Mouse (Mus musculus) embryonic facial prominence, embryonic 15.5 days (tissue): ENCODE data around the gene Bpifb6. TPM values are rescaled to one million over a fixed set of nuclear protein-coding genes. Genes with fewer than 3 reads are reported as not detected.

Source experiments
- ATAC-seq: fragments of 200-750 bp; cut with Nextera tagmentation; 2 replicates; pipeline ENCODE4 v1.8.0; 2017; ENCODE audit warnings: low read depth, moderate TSS enrichment; ENCODE audit not compliant: insufficient number of reproducible peaks, low FRiP score, low TSS enrichment
- H3K27ac ChIP-seq: fragments of 300-500 bp; sonication (generic); replicated peaks from 2 replicates; pipeline ENCODE4 v1.5.1; 2015; ENCODE audit warnings: mild to moderate bottlenecking, inconsistent platforms
- H3K27me3 ChIP-seq: fragments of 300-500 bp; sonication (generic); 2 replicates; pipeline ENCODE4 v1.6.1; 2015; ENCODE audit warnings: inconsistent platforms
- H3K36me3 ChIP-seq: fragments of 300-500 bp; sonication (generic); 2 replicates; pipeline ENCODE4 v1.6.1; 2015; ENCODE audit warnings: mild to moderate bottlenecking, inconsistent platforms
- H3K4me1 ChIP-seq: fragments of 300-500 bp; sonication (generic); 2 replicates; pipeline ENCODE4 v1.6.1; 2015; ENCODE audit warnings: inconsistent platforms
- H3K4me2 ChIP-seq: fragments of 300-500 bp; sonication (generic); replicated peaks from 2 replicates; pipeline ENCODE4 v1.6.1; 2015; ENCODE audit warnings: mild to moderate bottlenecking, inconsistent platforms
- H3K4me3 ChIP-seq: fragments of 300-500 bp; sonication (generic); replicated peaks from 2 replicates; pipeline ENCODE4 v1.5.1; 2015; ENCODE audit warnings: mild to moderate bottlenecking, inconsistent platforms
- H3K9ac ChIP-seq: fragments of 300-500 bp; sonication (generic); 2 replicates; pipeline ENCODE4 v1.6.1; 2015; ENCODE audit warnings: inconsistent platforms
- H3K9me3 ChIP-seq: fragments of 300-500 bp; sonication (generic); replicated peaks from 2 replicates; pipeline ENCODE4 v1.6.1; 2016; ENCODE audit warnings: inconsistent platforms
- WGBS: fragments of 180-500 bp; shearing (Covaris S2); methylation state at CpG from one replicate; pipeline ENCODE4 v1.1.7; 2015; 5-methylcytosine and 5-hydroxymethylcytosine counted together
- polyA plus RNA-seq: library from polyadenylated mRNA; unstranded; fragments of >200 nt; fragmentation: Nextera tagmentation; extraction: Ambion mirVana; gene quantifications from 2 replicates; pipeline ENCODE4 v1.2.1, GENCODE M21; 2015

Gene Bpifb6
- polyA plus RNA-seq, 1 experiment from 2014 or later: not detected

DNA sequence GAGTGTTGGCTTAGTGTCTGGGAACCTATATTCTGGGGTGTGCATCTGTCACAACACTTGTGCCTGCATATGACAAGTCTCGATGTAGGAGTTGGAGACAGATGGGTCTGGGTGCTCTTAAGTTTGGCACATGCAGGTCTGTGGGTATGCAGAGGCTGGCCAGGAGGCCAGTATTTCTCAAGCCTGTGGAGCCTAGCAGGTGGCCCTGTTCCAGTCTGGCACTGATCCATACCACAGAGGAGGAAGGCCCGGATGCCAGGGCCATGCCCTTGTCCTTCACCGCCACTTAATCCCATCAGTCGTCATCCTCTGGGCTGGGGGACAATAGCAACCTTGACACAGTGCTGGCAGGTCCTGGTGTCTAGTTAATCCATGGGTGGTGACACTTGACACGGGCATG, 14.0 kb downstream of the Bpifb6 start:
- H3K27me3 ChIP-seq: no peaks in the 10 kb centered on the region
- H3K4me3 ChIP-seq: no peak overlapping the region
- H3K9me3 ChIP-seq: no peaks in the 10 kb centered on the region
- no peak overlapping the region for H3K27ac ChIP-seq
- no peak for ATAC-seq
- no peak overlapping the region for H3K9ac ChIP-seq
- H3K4me2 ChIP-seq: no peak overlapping the region
- 62% methylated on average over 5 of the region's 5 CpGs for WGBS
- peaks cover 3% of the 10 kb centered on the region; the same call in 1 of the 2 replicates for H3K4me1 ChIP-seq
- no peaks in the 10 kb centered on the region for H3K36me3 ChIP-seq

DNA sequence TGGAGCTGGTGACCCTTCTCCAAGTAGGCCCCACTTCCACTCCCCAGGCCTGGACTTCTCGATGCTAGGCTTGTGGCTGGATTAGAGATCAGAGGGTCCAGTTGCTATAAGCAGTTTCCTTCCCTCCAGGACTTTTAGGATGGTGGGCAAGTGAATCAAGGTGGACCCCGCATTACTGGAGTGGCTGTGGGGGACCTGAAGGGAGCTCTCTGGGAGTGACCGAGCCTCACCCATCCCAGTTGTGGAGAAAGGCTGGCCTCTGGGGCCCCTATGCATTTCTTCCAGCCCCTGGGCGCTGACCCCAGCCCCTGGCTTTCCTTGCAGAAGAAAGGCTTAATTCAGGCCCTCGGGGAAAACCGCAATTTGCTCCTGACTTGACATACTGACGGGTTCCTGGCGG, 17.7 kb downstream of the Bpifb6 start, which contains the start of gene Bpifb3:
Bpifb3 (plus strand) TSS at position 301 of the 400 bp plus-strand sequence.
- H3K36me3 ChIP-seq: no peaks in the 10 kb centered on the region
- H3K27me3 ChIP-seq: no peaks in the 10 kb centered on the region
- 59% methylated on average over 8 of the region's 8 CpGs for WGBS
- no peak within 1 kb of the TSS for H3K9ac ChIP-seq
- peaks cover 3% of the 10 kb centered on the region; the same call in 1 of the 2 replicates for H3K4me1 ChIP-seq
- ATAC-seq: no peak
- H3K4me2 ChIP-seq: no peak within 1 kb of the TSS
- H3K27ac ChIP-seq: no peak within 1 kb of the TSS
- no peaks in the 10 kb centered on the region for H3K9me3 ChIP-seq
- no peak within 1 kb of the TSS for H3K4me3 ChIP-seq

DNA sequence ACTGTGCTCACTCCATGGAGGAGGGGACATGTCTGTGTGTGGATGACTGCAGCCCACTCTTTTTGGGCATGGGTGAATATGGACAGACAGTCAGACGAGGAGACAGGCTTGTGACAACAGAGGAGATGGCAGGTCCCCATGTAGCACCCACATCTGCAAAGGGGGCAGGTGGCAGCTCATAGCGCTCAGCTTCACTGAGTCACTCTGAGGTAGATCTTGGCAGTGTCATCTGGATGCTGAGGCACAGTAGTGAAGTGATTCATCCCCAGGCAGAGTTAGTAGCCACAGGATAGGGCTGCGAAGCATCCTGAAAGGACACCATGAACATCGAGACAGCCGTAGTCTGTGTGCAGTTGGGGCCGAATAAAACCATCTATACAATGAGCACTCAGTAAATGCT, 21.1 kb downstream of the Bpifb6 start:
- Histone ChIP-seq H3K4me1 (no peaks in the 10 kb centered on the region), H3K27ac (no peak overlapping the region), H3K27me3 (no peaks in the 10 kb centered on the region), H3K9ac (no peak overlapping the region), H3K4me3 (no peak overlapping the region), H3K9me3 (no peaks in the 10 kb centered on the region), H3K4me2 (no peak overlapping the region), H3K36me3 (no peaks in the 10 kb centered on the region)
- 83% methylated on average over 6 of the region's 6 CpGs for WGBS
- no peak for ATAC-seq

DNA sequence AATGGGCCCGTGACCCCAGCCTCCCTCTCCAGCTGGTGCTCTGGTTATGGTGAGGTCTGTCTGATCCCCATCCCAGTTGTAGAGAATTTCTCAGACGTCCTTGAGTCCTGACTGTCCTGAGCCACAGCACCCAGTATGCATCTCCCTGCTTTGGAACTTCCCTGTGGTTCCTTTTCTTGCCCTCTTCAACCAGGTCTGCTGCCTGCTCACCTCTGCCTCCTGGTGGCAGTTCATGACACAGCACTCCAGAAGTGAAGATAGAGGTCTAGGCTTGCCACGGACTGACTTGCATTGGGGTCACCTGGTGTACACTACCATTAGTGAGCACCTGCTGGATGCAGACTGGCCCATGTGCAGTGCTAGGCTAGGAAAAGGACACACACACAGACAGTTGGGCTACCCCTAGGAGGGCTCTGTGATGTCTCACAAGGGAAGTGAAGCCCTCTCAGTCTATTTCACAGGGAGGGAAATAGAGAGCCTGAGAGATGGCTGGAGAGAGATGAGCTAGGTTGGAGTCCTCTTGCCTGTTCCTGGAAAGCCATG, 29.8 kb downstream of the Bpifb6 start:
- no peak for ATAC-seq
- H3K9ac ChIP-seq: no peak overlapping the region
- no peak overlapping the region for H3K4me2 ChIP-seq
- H3K27ac ChIP-seq: no peak overlapping the region
- no peak overlapping the region for H3K4me3 ChIP-seq
- WGBS: 53% methylated on average over 3 of the region's 3 CpGs
- no peaks in the 10 kb centered on the region for H3K27me3 ChIP-seq
- no peaks in the 10 kb centered on the region for H3K36me3 ChIP-seq
- H3K4me1 ChIP-seq: no peaks in the 10 kb centered on the region
- H3K9me3 ChIP-seq: no peaks in the 10 kb centered on the region

DNA sequence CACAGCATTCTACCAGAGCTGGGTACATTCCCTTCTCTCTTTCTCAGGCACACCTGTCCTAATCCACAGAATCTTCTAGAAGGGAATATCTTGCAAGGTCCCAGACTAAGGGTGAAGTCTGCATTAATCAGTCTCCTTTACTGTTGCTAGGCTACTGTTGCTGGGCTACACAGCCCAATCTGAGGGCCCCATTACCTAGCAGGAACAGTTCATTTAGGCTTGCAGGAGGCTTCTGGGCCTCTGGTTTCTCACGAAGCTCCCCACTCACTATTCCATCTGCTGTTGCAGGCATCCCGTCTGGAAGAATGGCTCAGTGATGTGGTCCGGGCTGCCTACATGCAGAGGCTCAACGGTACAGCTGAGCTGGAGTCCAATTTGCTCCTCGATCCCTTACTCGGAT, 30.9 kb downstream of the Bpifb6 start:
- no peak for ATAC-seq
- Histone ChIP-seq H3K4me3 (no peak overlapping the region), H3K9ac (no peak overlapping the region)

GRCm38 (mm10) chr2:153933311-153933710, 33.1 kb downstream of the Bpifb6 start:
- H3K27ac ChIP-seq: no peak overlapping the region
- no peak overlapping the region for H3K4me2 ChIP-seq
- H3K9ac ChIP-seq: no peak overlapping the region
- H3K4me1 ChIP-seq: no peaks in the 10 kb centered on the region
- H3K4me3 ChIP-seq: no peak overlapping the region
- 71% methylated on average over 6 of the region's 6 CpGs for WGBS
- no peaks in the 10 kb centered on the region for H3K9me3 ChIP-seq
- H3K27me3 ChIP-seq: no peaks in the 10 kb centered on the region
- no peaks in the 10 kb centered on the region for H3K36me3 ChIP-seq
- no peak for ATAC-seq

More for the DNA sequence above, 30.9 kb downstream of the Bpifb6 start:
- Histone ChIP-seq H3K27ac (no peak overlapping the region), H3K9me3 (no peaks in the 10 kb centered on the region), H3K27me3 (no peaks in the 10 kb centered on the region), H3K36me3 (no peaks in the 10 kb centered on the region), H3K4me1 (no peaks in the 10 kb centered on the region), H3K4me2 (no peak overlapping the region)
- WGBS: 77% methylated on average over 6 of the region's 6 CpGs

- ATAC-seq: no peak
- no peak overlapping the region for H3K4me3 ChIP-seq
- no peak overlapping the region for H3K27ac ChIP-seq
- H3K4me2 ChIP-seq: no peak overlapping the region
- H3K9me3 ChIP-seq: no peaks in the 10 kb centered on the region
- H3K4me1 ChIP-seq: no peaks in the 10 kb centered on the region
- H3K27me3 ChIP-seq: no peaks in the 10 kb centered on the region
- no peaks in the 10 kb centered on the region for H3K36me3 ChIP-seq
- 85% methylated on average over 6 of the region's 6 CpGs for WGBS
- H3K9ac ChIP-seq: no peak overlapping the region
Measured at GRCm38 (mm10) chr2:153935348-153935747, 35.2 kb downstream of the Bpifb6 start.

GRCm38 (mm10) chr2:153937843-153938242, 37.7 kb downstream of the Bpifb6 start, which contains the start of gene Bpifb4:
Gene Bpifb4 (plus strand): TSS chr2:153938212.
- WGBS: 68% methylated on average over 5 of the region's 5 CpGs
- H3K27me3 ChIP-seq: no peaks in the 10 kb centered on the region
- no peaks in the 10 kb centered on the region for H3K36me3 ChIP-seq
- no peaks in the 10 kb centered on the region for H3K9me3 ChIP-seq
- no peak within 1 kb of the TSS for H3K4me3 ChIP-seq
- no peak for ATAC-seq
- H3K9ac ChIP-seq: no peak within 1 kb of the TSS
- no peak within 1 kb of the TSS for H3K27ac ChIP-seq
- no peaks in the 10 kb centered on the region for H3K4me1 ChIP-seq
- no peak within 1 kb of the TSS for H3K4me2 ChIP-seq

- WGBS: 37% methylated on average over 3 of the region's 3 CpGs
- no peak for ATAC-seq
- Histone ChIP-seq H3K36me3 (no peaks in the 10 kb centered on the region), H3K9me3 (no peaks in the 10 kb centered on the region), H3K9ac (no peak overlapping the region), H3K4me1 (no peaks in the 10 kb centered on the region), H3K4me3 (no peak overlapping the region), H3K27me3 (no peaks in the 10 kb centered on the region), H3K4me2 (no peak overlapping the region), H3K27ac (no peak overlapping the region)
Measured at GRCm38 (mm10) chr2:153943537-153943936, 43.3 kb downstream of the Bpifb6 start.

GRCm38 (mm10) chr2:153944567-153944966, 44.4 kb downstream of the Bpifb6 start:
- Histone ChIP-seq H3K4me3 (no peak overlapping the region), H3K4me1 (no peaks in the 10 kb centered on the region), H3K27ac (no peak overlapping the region), H3K4me2 (no peak overlapping the region), H3K27me3 (no peaks in the 10 kb centered on the region), H3K36me3 (no peaks in the 10 kb centered on the region), H3K9ac (no peak overlapping the region), H3K9me3 (no peaks in the 10 kb centered on the region)
- no peak for ATAC-seq
- WGBS: 88% methylated on average over 8 of the region's 8 CpGs

DNA sequence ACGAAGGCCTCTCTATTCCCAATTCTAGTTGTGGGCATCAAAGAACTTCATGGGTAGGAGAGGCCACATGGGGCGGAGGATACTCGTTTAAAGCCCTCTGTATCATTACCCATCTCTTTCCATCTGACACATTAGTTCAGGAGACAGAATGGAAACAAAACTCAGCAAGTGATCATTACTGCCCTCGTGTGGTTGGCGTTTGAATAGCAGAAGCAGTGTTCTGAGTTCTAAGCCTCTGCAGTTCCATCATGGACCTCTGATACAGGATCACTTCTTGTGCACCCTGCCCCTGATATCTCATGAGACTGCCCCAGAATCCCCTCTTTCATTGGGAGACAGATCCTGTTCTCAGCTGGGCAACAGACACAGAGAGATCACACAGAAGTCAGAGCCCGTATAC, 52.7 kb downstream of the Bpifb6 start:
- H3K9ac ChIP-seq: no peak overlapping the region
- H3K4me2 ChIP-seq: no peak overlapping the region
- no peaks in the 10 kb centered on the region for H3K27me3 ChIP-seq
- H3K9me3 ChIP-seq: no peaks in the 10 kb centered on the region
- no peak overlapping the region for H3K27ac ChIP-seq
- no peak overlapping the region for H3K4me3 ChIP-seq
- H3K36me3 ChIP-seq: no peaks in the 10 kb centered on the region
- 28% methylated on average over 6 of the region's 6 CpGs for WGBS
- ATAC-seq: no peak
- no peaks in the 10 kb centered on the region for H3K4me1 ChIP-seq

GRCm38 (mm10) chr2:153953836-153954235, 53.6 kb downstream of the Bpifb6 start:
- 10% methylated on average over 6 of the region's 6 CpGs for WGBS
- no peak overlapping the region for H3K9ac ChIP-seq
- peak overlapping the region; percentile 34 for H3K4me2 ChIP-seq
- ATAC-seq: no peak
- H3K4me1 ChIP-seq: no peaks in the 10 kb centered on the region
- H3K9me3 ChIP-seq: no peaks in the 10 kb centered on the region
- H3K27ac ChIP-seq: no peak overlapping the region
- H3K4me3 ChIP-seq: no peak overlapping the region
- no peaks in the 10 kb centered on the region for H3K27me3 ChIP-seq
- H3K36me3 ChIP-seq: no peaks in the 10 kb centered on the region
